Mouse (Mus musculus): Measurements from ENCODE around the gene Hspa12a. TPM values are rescaled to one million over a fixed set of nuclear protein-coding genes. Genes with fewer than 3 reads are reported as not detected.
A peak's percentile ranks its signal among the peaks of the same experiment; 100 is the strongest.

Hspa12a gene
- polyA plus RNA-seq, 1 experiment from 2014 or later, result 0.33 TPM

DNA sequence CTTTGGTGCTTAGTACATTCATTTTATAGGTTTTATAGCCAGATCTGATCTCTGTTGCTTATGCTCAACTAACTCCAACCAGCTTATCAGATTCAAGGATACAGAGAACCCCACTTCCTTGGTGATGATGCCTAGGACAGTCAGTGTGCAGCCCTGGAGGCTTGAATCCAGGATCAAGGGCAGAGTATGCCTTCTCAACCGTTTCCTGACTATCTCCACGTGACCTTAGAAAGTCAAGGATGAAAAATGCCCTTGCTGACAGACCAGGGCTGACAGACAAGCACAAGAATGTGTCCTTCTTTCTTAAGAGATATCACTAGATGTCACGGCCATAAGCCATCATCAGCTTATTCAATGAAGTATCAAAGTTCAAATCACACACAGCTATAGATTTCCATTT is 69.9 kb downstream of the Hspa12a start:
- 50% methylated on average over 3 of the region's 3 CpGs for WGBS (ENCODE audit: insufficient replicate concordance)
- Histone ChIP-seq H3K9ac (no peak overlapping the region), H3K4me1 (replicated peaks) (no peaks in the 10 kb centered on the region), H3K27ac (replicated peaks) (no peak overlapping the region), H3K27me3 (no peaks in the 10 kb centered on the region), H3K4me3 (replicated peaks) (no peak overlapping the region), H3K9me3 (replicated peaks) (no peaks in the 10 kb centered on the region), H3K4me2 (no peak overlapping the region), H3K36me3 (replicated peaks) (no peaks in the 10 kb centered on the region)
- no peak for ATAC-seq (ENCODE audit: insufficient read depth)

DNA sequence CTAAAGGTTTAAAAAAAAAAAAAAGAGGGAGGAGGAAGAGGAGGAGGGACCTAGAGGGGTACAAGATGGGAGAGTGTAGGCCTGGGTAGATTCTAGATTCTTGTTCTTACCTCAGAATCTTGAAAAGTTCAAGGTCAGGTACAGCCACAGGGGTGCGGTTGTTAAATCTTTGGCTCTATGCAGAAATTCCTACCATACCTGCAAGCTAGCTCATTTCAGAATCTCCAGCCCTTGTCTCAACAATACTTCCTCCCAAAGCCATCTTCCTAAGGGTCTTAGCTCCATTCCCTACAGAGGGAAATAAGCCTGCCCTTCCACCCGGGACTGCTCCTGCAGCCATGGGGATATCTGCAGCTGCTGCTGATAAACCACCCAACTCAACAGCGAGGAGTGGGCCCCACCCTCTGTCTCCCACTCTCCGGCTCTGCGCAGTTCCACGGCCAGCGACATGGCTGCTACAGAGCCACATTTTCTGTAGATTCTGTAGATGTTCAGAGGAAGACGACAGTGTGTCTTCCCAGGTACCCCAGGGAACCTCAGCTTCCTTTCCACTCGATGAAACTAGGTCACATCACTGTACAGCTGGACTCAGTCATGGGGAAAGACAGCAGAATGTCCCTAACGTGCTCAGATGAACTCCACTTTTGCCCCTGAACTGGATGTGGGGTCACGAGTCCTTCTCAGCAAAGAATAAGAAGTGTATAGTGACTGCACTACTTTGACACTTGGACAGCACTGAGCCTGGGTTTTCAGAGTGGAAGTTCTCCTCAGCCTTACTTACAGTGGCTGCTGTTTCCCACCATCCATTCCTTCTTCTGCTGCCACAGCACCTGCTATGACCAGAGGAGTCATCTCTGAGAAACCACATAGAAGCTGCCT is 70.8 kb downstream of the Hspa12a start:
- Histone ChIP-seq H3K4me3 (replicated peaks) (no peak overlapping the region), H3K4me2 (no peak overlapping the region), H3K9me3 (replicated peaks) (no peaks in the 10 kb centered on the region), H3K27me3 (no peaks in the 10 kb centered on the region), H3K4me1 (replicated peaks) (no peaks in the 10 kb centered on the region), H3K27ac (replicated peaks) (no peak overlapping the region), H3K36me3 (replicated peaks) (no peaks in the 10 kb centered on the region), H3K9ac (no peak overlapping the region)
- no peak for ATAC-seq (ENCODE audit: insufficient read depth)
- 58% methylated on average over 11 of the region's 11 CpGs for WGBS (ENCODE audit: insufficient replicate concordance)

DNA sequence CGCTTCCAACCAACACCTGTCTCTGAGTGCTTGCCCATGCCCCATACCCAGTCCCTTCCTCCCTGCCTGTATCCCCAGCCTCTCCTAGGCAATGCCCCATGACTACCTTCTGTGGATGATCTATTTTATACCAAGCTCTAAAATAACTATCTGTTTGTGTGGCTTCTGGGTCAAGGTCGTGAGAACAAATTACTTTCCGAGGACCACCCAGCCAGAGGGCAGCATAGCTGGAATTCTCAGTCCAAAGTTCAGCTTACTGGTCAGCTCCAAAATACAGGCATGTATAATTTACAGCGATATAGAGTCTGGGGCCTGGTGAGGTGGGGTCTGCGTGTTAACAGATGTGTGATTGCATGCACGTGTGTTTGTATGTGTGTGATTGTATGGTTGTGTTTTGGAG is 71.6 kb downstream of the Hspa12a start:
- Histone ChIP-seq H3K27me3 (no peaks in the 10 kb centered on the region), H3K4me1 (replicated peaks) (no peaks in the 10 kb centered on the region), H3K9me3 (replicated peaks) (no peaks in the 10 kb centered on the region), H3K27ac (replicated peaks) (no peak overlapping the region), H3K9ac (no peak overlapping the region), H3K4me3 (replicated peaks) (no peak overlapping the region), H3K4me2 (no peak overlapping the region), H3K36me3 (replicated peaks) (no peaks in the 10 kb centered on the region)
- WGBS (ENCODE audit: insufficient replicate concordance), result 50% methylated on average over 6 of the region's 6 CpGs
- ATAC-seq (ENCODE audit: insufficient read depth), result no peak

DNA sequence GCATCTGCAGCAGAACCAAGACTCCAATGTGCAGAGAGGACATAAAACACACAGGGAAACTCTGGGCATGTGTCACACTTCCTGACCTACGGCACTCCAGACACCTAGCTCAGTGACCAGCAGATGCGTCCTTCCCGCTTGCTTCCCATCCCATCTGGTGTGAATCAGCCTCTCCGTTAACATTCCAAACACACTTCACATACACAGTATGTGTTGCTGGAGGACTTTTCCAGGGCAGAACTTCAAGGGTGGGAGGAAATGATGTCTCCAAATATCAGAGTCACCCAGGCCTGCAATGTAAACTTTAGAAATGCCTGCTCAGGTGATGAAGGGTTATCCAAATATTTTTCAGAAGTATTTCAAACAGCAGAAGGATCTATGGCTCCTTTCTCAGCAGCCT is 76.8 kb downstream of the Hspa12a start:
- Histone ChIP-seq H3K9ac (no peak overlapping the region), H3K36me3 (replicated peaks) (no peaks in the 10 kb centered on the region), H3K27me3 (peaks cover 12% of the 10 kb centered on the region), H3K27ac (replicated peaks) (no peak overlapping the region), H3K4me2 (no peak overlapping the region), H3K4me1 (replicated peaks) (no peaks in the 10 kb centered on the region), H3K9me3 (replicated peaks) (no peaks in the 10 kb centered on the region), H3K4me3 (replicated peaks) (no peak overlapping the region)
- ATAC-seq (ENCODE audit: insufficient read depth), result no peak
- WGBS (ENCODE audit: insufficient replicate concordance), result 64% methylated on average over 4 of the region's 4 CpGs

DNA sequence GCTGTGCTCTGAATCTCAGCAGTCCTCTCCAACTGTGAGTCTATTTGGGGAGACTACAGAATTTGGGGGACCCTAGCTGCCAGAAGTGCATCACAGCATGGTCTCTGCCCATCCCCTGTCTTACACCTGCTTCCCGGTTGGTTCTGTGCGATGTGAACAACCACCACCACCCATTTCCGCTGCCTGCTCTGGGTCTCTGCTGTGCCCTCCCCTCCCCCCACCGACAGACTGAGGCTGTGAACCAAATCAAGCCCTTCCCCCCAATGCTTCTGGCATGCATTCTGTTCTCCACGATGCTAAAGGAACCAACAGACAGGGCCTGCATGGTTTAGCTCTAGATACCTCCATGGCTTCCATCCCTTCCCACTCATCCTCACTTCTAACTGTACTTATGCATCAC is 78.2 kb downstream of the Hspa12a start:
- 25% methylated on average over 5 of the region's 5 CpGs for WGBS (ENCODE audit: insufficient replicate concordance)

DNA sequence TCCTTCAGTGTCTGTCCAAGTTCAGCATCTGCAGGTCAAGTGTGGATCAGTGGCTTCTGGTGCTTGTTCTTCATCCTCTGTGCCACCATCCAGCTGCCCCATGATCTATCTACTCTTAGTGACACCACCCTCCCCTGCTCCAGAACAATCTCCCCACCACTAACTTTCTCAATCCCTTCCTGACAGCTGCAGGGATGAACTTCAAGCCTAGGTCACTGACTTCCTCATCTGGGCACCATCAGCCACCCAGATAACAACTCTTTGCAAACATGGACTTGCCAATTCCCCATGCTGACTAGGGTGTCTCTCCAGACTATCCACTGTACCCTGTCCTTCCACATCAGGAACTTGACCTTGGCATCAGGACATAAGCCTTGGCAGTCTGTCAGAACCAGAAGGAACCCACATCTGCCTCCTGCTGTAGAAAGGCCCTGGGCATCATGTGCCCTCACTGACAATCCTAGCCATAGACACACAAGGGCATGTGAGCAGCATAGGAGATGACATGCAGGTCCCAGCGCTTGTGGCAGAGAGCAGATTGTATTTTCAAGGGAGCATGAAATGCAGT is 79.4 kb downstream of the Hspa12a start:
- no peak for ATAC-seq (ENCODE audit: insufficient read depth)
- no peaks in the 10 kb centered on the region for H3K36me3 ChIP-seq (replicated peaks)
- H3K4me2 ChIP-seq, result no peak overlapping the region
- H3K9ac ChIP-seq, result no peak overlapping the region
- no peak overlapping the region for H3K27ac ChIP-seq (replicated peaks)
- no peaks in the 10 kb centered on the region for H3K9me3 ChIP-seq (replicated peaks)
- peaks cover 12% of the 10 kb centered on the region for H3K4me1 ChIP-seq (replicated peaks)
- peaks cover 35% of the 10 kb centered on the region for H3K27me3 ChIP-seq
- 72% methylated on average over 1 of the region's 1 CpGs for WGBS (ENCODE audit: insufficient replicate concordance)
- no peak overlapping the region for H3K4me3 ChIP-seq (replicated peaks)

More for the DNA sequence above, 78.2 kb downstream of the Hspa12a start:
- Histone ChIP-seq H3K36me3 (replicated peaks) (no peaks in the 10 kb centered on the region), H3K27me3 (peaks cover 24% of the 10 kb centered on the region), H3K4me2 (no peak overlapping the region), H3K27ac (replicated peaks) (no peak overlapping the region), H3K4me1 (replicated peaks) (peaks cover 11% of the 10 kb centered on the region), H3K9ac (no peak overlapping the region), H3K4me3 (replicated peaks) (no peak overlapping the region), H3K9me3 (replicated peaks) (no peaks in the 10 kb centered on the region)
- ATAC-seq (ENCODE audit: insufficient read depth), result no peak

DNA sequence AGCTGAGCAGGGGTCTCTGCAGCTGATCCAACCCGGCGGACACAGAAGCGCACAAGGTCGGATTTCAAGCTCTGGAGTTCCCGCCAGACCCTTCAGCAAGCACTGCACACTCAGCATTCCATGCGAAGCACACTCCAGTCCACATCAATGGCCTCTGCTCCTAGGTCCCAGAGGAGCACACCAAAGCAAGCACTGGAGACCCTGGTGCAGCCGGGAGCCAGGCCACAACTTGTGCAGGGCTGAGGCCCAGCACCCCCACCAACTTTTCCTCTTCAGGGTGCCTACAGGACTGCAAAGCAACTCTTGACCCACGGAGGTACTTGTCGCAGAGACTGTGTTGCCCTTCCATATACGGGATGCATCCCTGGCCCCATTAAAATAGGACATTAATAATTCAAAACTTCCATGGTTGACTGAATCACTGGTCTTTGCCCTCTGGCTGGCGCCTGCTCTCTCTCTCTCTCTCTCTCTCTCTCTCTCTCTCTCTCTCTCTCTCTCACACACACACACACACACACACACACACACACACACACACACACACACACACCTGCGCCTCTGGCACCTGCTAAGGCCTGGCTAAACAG is 82.2 kb downstream of the Hspa12a start:
- H3K4me1 ChIP-seq (replicated peaks), result peaks cover 12% of the 10 kb centered on the region
- 27% methylated on average over 12 of the region's 12 CpGs for WGBS (ENCODE audit: insufficient replicate concordance)
- ATAC-seq (ENCODE audit: insufficient read depth), result peak; percentile 11; the same call in 1 of the 2 replicates
- peaks cover 35% of the 10 kb centered on the region for H3K27me3 ChIP-seq
- no peak overlapping the region for H3K9ac ChIP-seq
- no peaks in the 10 kb centered on the region for H3K9me3 ChIP-seq (replicated peaks)
- no peaks in the 10 kb centered on the region for H3K36me3 ChIP-seq (replicated peaks)
- H3K4me2 ChIP-seq, result peak overlapping the region; percentile 67
- H3K27ac ChIP-seq (replicated peaks), result no peak overlapping the region
- H3K4me3 ChIP-seq (replicated peaks), result peak overlapping the region; percentile 50

DNA sequence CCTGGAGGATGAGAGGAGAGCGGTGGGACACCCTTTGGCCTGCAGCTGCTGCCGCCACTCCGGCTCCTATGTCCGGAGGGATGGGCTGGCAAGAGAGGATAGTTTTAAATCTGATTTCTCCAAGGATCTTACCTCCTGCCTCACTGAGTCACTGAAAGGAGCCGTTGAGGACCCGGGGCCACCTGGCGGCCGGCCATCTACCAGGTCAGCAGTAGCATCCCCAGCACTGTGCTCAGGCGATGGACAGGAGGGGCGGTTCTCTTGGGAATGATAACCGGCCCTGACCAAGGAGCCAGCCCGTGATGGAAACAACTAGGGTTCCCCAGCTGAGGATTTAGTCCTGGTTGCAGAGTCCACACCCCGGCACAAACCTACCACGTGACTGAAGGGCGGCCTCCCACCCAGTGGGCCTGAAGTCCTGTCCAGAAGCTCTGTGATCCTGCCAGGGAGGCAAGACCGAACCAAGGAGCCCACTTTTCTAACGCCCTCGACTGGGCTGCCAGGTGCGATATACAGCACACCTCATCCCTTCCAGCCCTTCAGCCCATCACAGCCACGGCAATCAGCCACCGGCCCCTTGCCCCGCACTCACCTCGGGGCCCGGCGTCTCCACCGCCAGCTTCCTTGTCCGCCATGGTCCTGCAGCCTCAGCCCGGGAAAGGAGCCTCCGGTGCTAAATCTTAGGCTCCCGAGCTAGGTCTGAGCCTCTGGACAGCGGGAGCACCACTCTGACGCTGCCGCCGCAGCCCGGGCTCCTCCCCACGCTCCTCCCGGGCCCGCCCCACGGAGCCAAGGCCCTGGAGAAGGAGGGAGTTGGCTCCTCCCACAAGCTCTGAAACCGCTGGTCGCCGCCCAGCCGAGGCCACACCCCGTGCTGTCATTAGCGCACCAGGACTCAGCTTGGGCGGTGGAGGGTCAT is 82.9 kb downstream of the Hspa12a start:
- H3K9me3 ChIP-seq (replicated peaks), result no peaks in the 10 kb centered on the region
- H3K4me1 ChIP-seq (replicated peaks), result peaks cover 12% of the 10 kb centered on the region
- peak overlapping the region; percentile 67 for H3K4me2 ChIP-seq
- peaks cover 31% of the 10 kb centered on the region for H3K27me3 ChIP-seq
- H3K9ac ChIP-seq, result no peak overlapping the region
- 1% methylated on average over 46 of the region's 46 CpGs for WGBS (ENCODE audit: insufficient replicate concordance)
- H3K27ac ChIP-seq (replicated peaks), result no peak overlapping the region
- H3K36me3 ChIP-seq (replicated peaks), result no peaks in the 10 kb centered on the region
- ATAC-seq (ENCODE audit: insufficient read depth), result peak; percentile 70
- peak overlapping the region; percentile 50 for H3K4me3 ChIP-seq (replicated peaks)

DNA sequence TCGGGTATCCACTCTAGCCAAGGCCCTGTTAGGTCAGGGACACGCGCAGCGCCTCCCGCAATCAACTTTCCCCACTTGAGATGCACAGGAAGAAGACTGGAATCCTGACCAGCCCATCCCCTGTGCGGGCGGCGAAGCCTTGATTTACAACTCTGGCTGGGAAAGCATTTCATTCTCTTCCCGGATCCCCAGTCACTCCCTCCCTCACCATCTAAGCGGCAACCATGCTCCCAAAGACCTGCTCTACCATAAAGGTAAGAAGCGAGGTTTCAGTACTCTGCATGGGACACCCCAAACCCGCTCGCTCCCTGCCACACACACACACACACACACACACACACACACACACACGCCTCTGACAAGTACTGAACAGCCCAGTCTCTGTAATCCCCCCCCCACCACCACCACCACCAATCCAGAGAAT is 83.6 kb downstream of the Hspa12a start:
- no peak overlapping the region for H3K27ac ChIP-seq (replicated peaks)
- H3K9me3 ChIP-seq (replicated peaks), result no peaks in the 10 kb centered on the region
- H3K4me1 ChIP-seq (replicated peaks), result peaks cover 15% of the 10 kb centered on the region
- peak overlapping the region; percentile 50; the same call in 1 of the 2 replicates for H3K4me3 ChIP-seq (replicated peaks)
- WGBS (ENCODE audit: insufficient replicate concordance), result 14% methylated on average over 14 of the region's 14 CpGs
- peak overlapping the region; percentile 67 for H3K4me2 ChIP-seq
- H3K27me3 ChIP-seq, result peaks cover 31% of the 10 kb centered on the region
- H3K9ac ChIP-seq, result no peak overlapping the region
- no peaks in the 10 kb centered on the region for H3K36me3 ChIP-seq (replicated peaks)
- ATAC-seq (ENCODE audit: insufficient read depth), result no peak

DNA sequence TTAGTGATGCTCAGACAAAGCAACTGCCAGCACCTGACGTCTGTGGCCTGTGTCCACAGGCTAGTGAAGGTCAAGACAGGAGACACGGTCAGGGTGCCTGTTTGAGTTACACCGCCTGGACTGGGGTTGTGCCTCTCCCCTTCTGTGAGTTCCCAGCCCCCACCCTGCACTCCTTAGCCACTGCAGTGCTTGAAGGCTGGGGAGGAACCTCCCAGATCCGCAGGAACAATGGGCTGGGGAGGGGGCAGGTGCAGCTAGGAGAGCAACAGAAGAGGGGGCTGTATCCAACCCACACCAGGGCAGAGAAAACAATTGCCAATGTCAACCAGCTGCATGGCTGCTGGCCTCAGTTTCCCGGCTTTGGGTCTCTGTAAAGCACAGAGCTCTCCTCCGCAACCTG is 84.1 kb downstream of the Hspa12a start:
- H3K4me2 ChIP-seq, result no peak overlapping the region
- H3K4me3 ChIP-seq (replicated peaks), result no peak overlapping the region

More for the DNA sequence above, 84.1 kb downstream of the Hspa12a start:
- Histone ChIP-seq H3K9me3 (replicated peaks) (no peaks in the 10 kb centered on the region), H3K9ac (no peak overlapping the region), H3K4me1 (replicated peaks) (peaks cover 15% of the 10 kb centered on the region), H3K27ac (replicated peaks) (no peak overlapping the region), H3K36me3 (replicated peaks) (no peaks in the 10 kb centered on the region), H3K27me3 (peaks cover 31% of the 10 kb centered on the region)
- ATAC-seq (ENCODE audit: insufficient read depth), result no peak
- WGBS (ENCODE audit: insufficient replicate concordance), result 16% methylated on average over 6 of the region's 6 CpGs

All from liver, embryonic 15.5 days (tissue).